Mouse (Mus musculus) ES-Bruce4 (cell line): ENCODE results near the gene Smyd1.

Experiments used
- CTCF ChIP-seq: IDR thresholded peaks from one replicate; pipeline ENCODE4 v1.8.1; 2011; ENCODE audit warnings: low read depth, low read length
- POLR2A ChIP-seq: IDR thresholded peaks from one replicate; pipeline ENCODE4 v1.8.1; 2011; ENCODE audit warnings: low read length; ENCODE audit not compliant: insufficient read depth

DNA sequence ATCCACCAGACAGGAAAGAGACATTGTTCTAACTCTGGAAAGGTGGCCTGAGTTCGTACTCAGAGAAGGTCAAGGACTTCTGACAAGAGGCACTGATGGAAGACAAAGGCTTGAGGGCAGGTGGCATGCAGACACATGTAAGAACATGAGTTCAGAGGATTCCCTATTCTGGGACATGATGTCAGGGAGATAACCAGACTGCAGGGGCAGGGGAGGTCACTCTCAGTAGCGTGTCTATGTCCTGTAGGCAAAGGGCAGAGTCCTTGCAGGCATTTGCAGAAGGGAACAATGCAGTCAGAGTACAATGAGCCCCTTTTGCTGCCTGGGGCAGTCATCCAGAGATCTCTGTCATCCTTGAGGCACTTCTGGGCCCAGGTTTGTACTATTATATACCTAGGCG is 72.4 kb downstream of the Smyd1 start:
- TF ChIP-seq POLR2A: no peak
- no peak for TF ChIP-seq CTCF
